ENCODE assay signal across 24 mouse cellular contexts in the genomic region with DNA sequence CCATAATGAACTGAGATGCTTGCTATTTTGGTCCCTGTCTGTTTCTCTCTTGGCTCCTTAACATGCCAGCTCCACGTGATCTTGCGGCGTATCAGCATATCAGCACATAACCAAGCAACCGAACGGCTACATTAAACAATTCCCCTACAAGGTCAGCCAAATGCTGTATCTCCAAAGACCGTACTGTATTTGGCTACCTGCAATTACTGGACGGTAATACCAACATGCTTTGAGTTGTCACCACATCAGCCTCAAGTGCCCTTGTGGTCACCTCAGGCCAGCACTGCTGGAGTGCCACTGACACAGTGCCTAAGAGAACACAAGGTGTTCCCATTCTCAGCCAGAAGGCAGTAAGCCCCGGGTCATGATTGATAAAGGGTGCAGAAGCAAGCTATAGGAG.
DNase-seq lines count a peak whose midpoint lies in the region; ATAC-seq and TF ChIP-seq lines count a peak whose summit lies in the region.
"Had no signal": no experiment of that assay in that cellular context is flagged by ENCODE, and none has a peak within 500 bp of the region (broad histone marks: within the 10 kb centered on the region; RNA-seq: fewer than 3 reads in every experiment).

No protein-coding gene starts in this region.

- no peak overlapping the region for H3K4me2 ChIP-seq in forebrain, postnatal 0 days (ENCODE audit: low read depth)
- H3K4me2 ChIP-seq in forebrain, embryonic 16.5 days (ENCODE audit: low read length): no peak overlapping the region
- no peak overlapping the region for H3K4me2 ChIP-seq in heart, embryonic 12.5 days
- H3K4me2 ChIP-seq in hindbrain, embryonic 11.5 days (replicated peaks; ENCODE audit: low read depth, low read length): no peak overlapping the region
- H3K4me2 ChIP-seq: hindbrain, embryonic 15.5 days; kidney, embryonic 15.5 days; liver, embryonic 11.5 days; neural tube, embryonic 15.5 days had no signal

- H3K36me3 ChIP-seq in forebrain, postnatal 0 days (ENCODE audit: insufficient read depth): no peaks in the 10 kb centered on the region
- no peaks in the 10 kb centered on the region for H3K36me3 ChIP-seq in forebrain, embryonic 16.5 days (ENCODE audit: control insufficient read depth, insufficient read depth)
- H3K36me3 ChIP-seq in heart, embryonic 12.5 days: no peaks in the 10 kb centered on the region
- no peaks in the 10 kb centered on the region for H3K36me3 ChIP-seq in hindbrain, embryonic 11.5 days (ENCODE audit: control insufficient read depth, insufficient read depth, low read length)
- H3K36me3 ChIP-seq: forebrain, embryonic 10.5 days; hindbrain, embryonic 15.5 days; kidney, embryonic 15.5 days; neural tube, embryonic 15.5 days had no signal

- peak; percentile 26 for DNase-seq in forebrain, postnatal 0 days
- peak; percentile 40 for DNase-seq in brain, adult 2 months (ENCODE audit: low read depth, low spot score)
- DNase-seq in heart, postnatal 14 days: peak; percentile 38 to 66
- DNase-seq in hindbrain, embryonic 11.5 days (ENCODE audit: low spot score): no peak
- DNase-seq in adrenal gland, postnatal 10 days: no peak
- DNase-seq in adrenal gland, postnatal 25 days: no peak
- DNase-seq: adrenal gland, postnatal 36 days; cerebellum, adult 18-20 months; cerebellum, postnatal 36 days; kidney, postnatal 4 days; lung, adult 2 months; spleen, adult 18-20 months had no signal

- H3K9ac ChIP-seq in forebrain, postnatal 0 days: no peak overlapping the region
- no peak overlapping the region for H3K9ac ChIP-seq in forebrain, embryonic 16.5 days (replicated peaks; ENCODE audit: low read depth, low read length)
- H3K9ac ChIP-seq in heart, embryonic 12.5 days: no peak overlapping the region
- no peak overlapping the region for H3K9ac ChIP-seq in hindbrain, embryonic 11.5 days (ENCODE audit: low read depth, low read length)
- H3K9ac ChIP-seq: hindbrain, embryonic 15.5 days; kidney, embryonic 15.5 days; neural tube, embryonic 15.5 days had no signal

- intact Hi-C loops in heart, postnatal 14 days (cut with DNase I): loop anchor here (5.0 to 10.0 kb wide), 2 partner anchors 68 to 205 kb away; no protein-coding TSS in a partner anchor

- H3K4me3 ChIP-seq in forebrain, postnatal 0 days (ENCODE audit: low read depth, low read length): no peak overlapping the region
- no peak overlapping the region for H3K4me3 ChIP-seq in forebrain, embryonic 16.5 days (replicated peaks; ENCODE audit: low read length)
- H3K4me3 ChIP-seq in heart, embryonic 12.5 days: no peak overlapping the region
- no peak overlapping the region for H3K4me3 ChIP-seq in hindbrain, embryonic 11.5 days (ENCODE audit: low read depth, low read length)
- H3K4me3 ChIP-seq: forebrain, embryonic 10.5 days; hindbrain, embryonic 15.5 days; kidney, embryonic 15.5 days; megakaryocyte, embryonic 14.5 days; neural tube, embryonic 15.5 days had no signal

- no peaks in the 10 kb centered on the region for H3K4me1 ChIP-seq in forebrain, postnatal 0 days (ENCODE audit: insufficient read depth)
- H3K4me1 ChIP-seq in forebrain, embryonic 16.5 days (replicated peaks; ENCODE audit: control insufficient read depth, insufficient read depth, low read length): no peaks in the 10 kb centered on the region
- H3K4me1 ChIP-seq in heart, embryonic 12.5 days (replicated peaks): peaks cover 24% of the 10 kb centered on the region
- no peaks in the 10 kb centered on the region for H3K4me1 ChIP-seq in hindbrain, embryonic 11.5 days (replicated peaks; ENCODE audit: control insufficient read depth, insufficient read depth, low read length)
- H3K4me1 ChIP-seq: hindbrain, embryonic 15.5 days had no signal

- no peak overlapping the region for H3K27ac ChIP-seq in forebrain, postnatal 0 days (ENCODE audit: low read depth, low read length)
- no peak overlapping the region for H3K27ac ChIP-seq in forebrain, embryonic 16.5 days (ENCODE audit: low read length)
- peak overlapping the region; percentile 83; the same call in 1 of the 2 replicates for H3K27ac ChIP-seq in heart, embryonic 12.5 days (ENCODE audit: poor library complexity, severe bottlenecking)
- H3K27ac ChIP-seq in hindbrain, embryonic 11.5 days (ENCODE audit: low read depth, low read length): no peak overlapping the region
- H3K27ac ChIP-seq: forebrain, embryonic 10.5 days; hindbrain, embryonic 15.5 days; kidney, embryonic 15.5 days; neural tube, embryonic 15.5 days had no signal

- no peaks in the 10 kb centered on the region for H3K27me3 ChIP-seq in forebrain, postnatal 0 days (ENCODE audit: insufficient read depth, low read length)
- H3K27me3 ChIP-seq in forebrain, embryonic 16.5 days (replicated peaks; ENCODE audit: control insufficient read depth, insufficient read depth, low read length): no peaks in the 10 kb centered on the region
- no peaks in the 10 kb centered on the region for H3K27me3 ChIP-seq in heart, embryonic 12.5 days (replicated peaks)
- H3K27me3 ChIP-seq in hindbrain, embryonic 11.5 days (ENCODE audit: control insufficient read depth, insufficient read depth, low read length): no peaks in the 10 kb centered on the region
- H3K27me3 ChIP-seq: hindbrain, embryonic 15.5 days; kidney, embryonic 15.5 days; neural tube, embryonic 15.5 days had no signal

- no peaks in the 10 kb centered on the region for H3K9me3 ChIP-seq in forebrain, postnatal 0 days (ENCODE audit: low read length)
- H3K9me3 ChIP-seq in forebrain, embryonic 16.5 days (ENCODE audit: control insufficient read depth, low read length): no peaks in the 10 kb centered on the region
- no peaks in the 10 kb centered on the region for H3K9me3 ChIP-seq in heart, embryonic 12.5 days (replicated peaks)
- no peaks in the 10 kb centered on the region for H3K9me3 ChIP-seq in hindbrain, embryonic 11.5 days (ENCODE audit: control insufficient read depth, low read length)
- H3K9me3 ChIP-seq: forebrain, embryonic 10.5 days; hindbrain, embryonic 15.5 days; kidney, embryonic 15.5 days; megakaryocyte, embryonic 14.5 days; neural tube, embryonic 15.5 days had no signal

- no peak for ATAC-seq in forebrain, postnatal 0 days
- no peak for ATAC-seq in forebrain, embryonic 16.5 days
- peak; percentile 82 for ATAC-seq in heart, embryonic 12.5 days (ENCODE audit: insufficient number of reproducible peaks, low FRiP score)
- ATAC-seq in hindbrain, embryonic 11.5 days (ENCODE audit: low FRiP score): no peak
- ATAC-seq: activated CD4-positive, CD25-positive, alpha-beta regulatory T cell, adult 4 months; CD4-positive, CD25-positive, alpha-beta regulatory T cell, adult 4 months; intestine, embryonic 16.5 days; midbrain, embryonic 16.5 days had no signal

- no peak for TF ChIP-seq CTCF in forebrain, postnatal 0 days (IDR thresholded peaks at IDR 0.05; ENCODE audit: low read depth)

- WGBS in forebrain, postnatal 0 days: 80% methylated on average over 8 of the region's 8 CpGs
- WGBS in forebrain, embryonic 16.5 days: 87% methylated on average over 8 of the region's 8 CpGs
- WGBS in heart, embryonic 12.5 days: 44% methylated on average over 8 of the region's 8 CpGs
- 94% methylated on average over 8 of the region's 8 CpGs for WGBS in hindbrain, embryonic 11.5 days

Comparison
In these comparisons a context has a peak if more than half of its experiments do, and no peak if none do; other contexts are left out.
1. DNase-seq: peak in forebrain, postnatal 0 days (single experiment), brain, adult 2 months (single experiment) and heart, postnatal 14 days (2 of 2); none in hindbrain, embryonic 11.5 days (single experiment), adrenal gland, postnatal 10 days (single experiment) and adrenal gland, postnatal 25 days (single experiment).